Mouse (Mus musculus) lung, postnatal 0 days (tissue): Measurements from ENCODE around the gene Sbno2. TPM values are rescaled to one million over a fixed set of nuclear protein-coding genes. Genes with fewer than 3 reads are reported as not detected.
"Not testable (repeated sequence)": the region's sequence is repeated elsewhere in the genome, so short reads cannot be mapped to it uniquely, and the experiment has no call there.

Source experiments
- ATAC-seq: fragments of 200-750 bp; cut with Nextera tagmentation; 2 replicates; pipeline ENCODE4 v1.8.0; 2017; ENCODE audit warnings: moderate library complexity
- DNase-seq: peaks from one replicate; pipeline ENCODE4 v3.0.0-alpha.2; 2016; ENCODE audit warnings: low spot score
- H3K27ac ChIP-seq: fragments of 300-500 bp; sonication (generic); 2 replicates; pipeline ENCODE4 v1.5.1; 2014; ENCODE audit warnings: antibody characterized with exemption, mild to moderate bottlenecking, low read length, mixed read lengths
- H3K27me3 ChIP-seq: fragments of 300-500 bp; sonication (generic); replicated peaks from 2 replicates; pipeline ENCODE4 v1.6.1; 2014; ENCODE audit warnings: low read length, mixed read lengths; ENCODE audit not compliant: insufficient read depth
- H3K36me3 ChIP-seq: fragments of 300-500 bp; sonication (generic); 2 replicates; pipeline ENCODE4 v1.6.1; 2014; ENCODE audit warnings: low read length, mixed read lengths; ENCODE audit not compliant: insufficient read depth
- H3K4me1 ChIP-seq: fragments of 300-500 bp; sonication (generic); 2 replicates; pipeline ENCODE4 v1.6.1; 2014; ENCODE audit warnings: antibody characterized with exemption, low read depth, low read length, mixed read lengths; ENCODE audit not compliant: insufficient read depth
- H3K4me2 ChIP-seq: fragments of 300-500 bp; sonication (generic); replicated peaks from 2 replicates; pipeline ENCODE4 v1.6.1; 2014; ENCODE audit warnings: low read depth, mild to moderate bottlenecking, low read length, moderate library complexity, mixed read lengths
- H3K4me3 ChIP-seq: fragments of 300-500 bp; sonication (generic); 2 replicates; pipeline ENCODE4 v1.5.1; 2014; ENCODE audit warnings: low read depth, low read length
- H3K9ac ChIP-seq: fragments of 300-500 bp; sonication (generic); replicated peaks from 2 replicates; pipeline ENCODE4 v1.6.1; 2014; ENCODE audit warnings: low read depth, mild to moderate bottlenecking
- H3K9me3 ChIP-seq: fragments of 300-500 bp; sonication (generic); 2 replicates; pipeline ENCODE4 v1.6.1; 2016; ENCODE audit warnings: low read length, mixed read lengths
- CTCF ChIP-seq: IDR thresholded peaks from 2 replicates; pipeline ENCODE4 v1.5.1; 2016; ENCODE audit warnings: antibody characterized with exemption, mild to moderate bottlenecking
- EP300 ChIP-seq: IDR thresholded peaks from 2 replicates; pipeline ENCODE4 v1.6.1; 2016; ENCODE audit warnings: antibody characterized with exemption, mild to moderate bottlenecking, control low read depth
- WGBS: fragments of 180-500 bp; shearing (Covaris S2); extraction: QIAGEN DNeasy Blood & Tissue Kit; methylation state at CpG from one replicate; pipeline ENCODE4 v1.1.7; 2014; 5-methylcytosine and 5-hydroxymethylcytosine counted together
- polyA plus RNA-seq: library from polyadenylated mRNA; unstranded; fragments of >200 nt; fragmentation: Nextera tagmentation; extraction: Ambion mirVana; gene quantifications from 2 replicates; pipeline ENCODE4 v1.2.1, GENCODE M21; 2015

The Sbno2 gene
- polyA plus RNA-seq, 1 experiment from 2014 or later, result 17.5 TPM

DNA sequence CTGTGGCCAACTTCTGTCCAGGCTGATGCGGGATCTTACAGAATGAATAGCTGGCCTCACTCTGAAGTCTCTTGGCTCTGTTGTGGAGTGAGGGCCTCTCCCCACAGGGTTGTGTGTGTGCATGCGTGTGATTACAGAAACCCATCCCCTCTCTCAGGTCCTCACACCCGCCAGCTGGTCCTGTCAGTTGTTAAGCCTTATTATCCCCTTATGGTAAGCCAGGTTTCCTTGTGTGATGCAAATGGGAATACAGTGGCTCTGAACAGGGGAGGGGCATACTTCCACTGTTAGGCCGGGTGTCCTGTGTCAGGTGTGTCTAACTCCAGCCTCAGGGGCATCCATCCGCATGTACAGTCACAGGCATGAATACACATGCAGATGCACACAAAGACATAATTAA, 59.6 kb downstream of the Sbno2 start:
- ATAC-seq (no peak), DNase-seq (no peak)
- H3K36me3 ChIP-seq, result no peaks in the 10 kb centered on the region
- TF ChIP-seq EP300 (no peak), CTCF (no peak)
- H3K27me3 ChIP-seq, result no peaks in the 10 kb centered on the region
- no peak overlapping the region for H3K9ac ChIP-seq
- no peak overlapping the region for H3K27ac ChIP-seq
- no peaks in the 10 kb centered on the region for H3K9me3 ChIP-seq
- H3K4me2 ChIP-seq, result no peak overlapping the region
- peaks cover 8% of the 10 kb centered on the region; the same call in 1 of the 2 replicates for H3K4me1 ChIP-seq
- H3K4me3 ChIP-seq, result no peak overlapping the region
- WGBS, result 87% methylated on average over 5 of the region's 5 CpGs

DNA sequence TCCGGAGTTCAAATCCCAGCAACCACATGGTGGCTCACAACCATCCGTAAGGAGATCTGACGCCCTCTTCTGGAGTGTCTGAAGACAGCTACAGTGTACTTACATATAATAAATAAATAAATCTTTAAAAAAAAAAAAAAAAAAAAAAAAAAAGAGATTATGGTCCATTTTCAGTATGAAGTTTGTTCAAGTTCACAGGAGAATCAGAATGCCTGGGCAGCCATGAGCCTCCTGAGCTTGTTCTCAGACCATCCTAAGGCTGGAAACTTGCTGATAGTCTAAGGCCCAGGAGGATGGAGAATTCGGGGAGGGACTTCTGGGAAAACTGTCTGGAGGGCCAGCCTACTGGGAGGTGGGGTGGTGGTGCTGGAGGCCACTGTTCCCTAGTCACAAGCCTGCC, 60.0 kb downstream of the Sbno2 start:
- H3K27ac ChIP-seq, H3K4me1 ChIP-seq, DNase-seq, H3K4me2 ChIP-seq, H3K9me3 ChIP-seq, H3K36me3 ChIP-seq, H3K4me3 ChIP-seq, ATAC-seq, H3K27me3 ChIP-seq, H3K9ac ChIP-seq: not testable (repeated sequence)
- WGBS, result 81% methylated on average over 2 of the region's 4 CpGs

- no peaks in the 10 kb centered on the region for H3K36me3 ChIP-seq
- H3K4me2 ChIP-seq, result no peak overlapping the region
- TF ChIP-seq CTCF (no peak), EP300 (no peak)
- no peak overlapping the region for H3K4me3 ChIP-seq
- DNase-seq (no peak), ATAC-seq (no peak)
- no peak overlapping the region for H3K9ac ChIP-seq
- H3K27me3 ChIP-seq, result no peaks in the 10 kb centered on the region
- H3K9me3 ChIP-seq, result no peaks in the 10 kb centered on the region
- no peaks in the 10 kb centered on the region; the same call in 1 of the 2 replicates for H3K4me1 ChIP-seq
- 60% methylated on average over 4 of the region's 4 CpGs for WGBS
- no peak overlapping the region for H3K27ac ChIP-seq
Observed at GRCm38 (mm10) chr10:80044087-80044486, 61.3 kb downstream of the Sbno2 start.

DNA sequence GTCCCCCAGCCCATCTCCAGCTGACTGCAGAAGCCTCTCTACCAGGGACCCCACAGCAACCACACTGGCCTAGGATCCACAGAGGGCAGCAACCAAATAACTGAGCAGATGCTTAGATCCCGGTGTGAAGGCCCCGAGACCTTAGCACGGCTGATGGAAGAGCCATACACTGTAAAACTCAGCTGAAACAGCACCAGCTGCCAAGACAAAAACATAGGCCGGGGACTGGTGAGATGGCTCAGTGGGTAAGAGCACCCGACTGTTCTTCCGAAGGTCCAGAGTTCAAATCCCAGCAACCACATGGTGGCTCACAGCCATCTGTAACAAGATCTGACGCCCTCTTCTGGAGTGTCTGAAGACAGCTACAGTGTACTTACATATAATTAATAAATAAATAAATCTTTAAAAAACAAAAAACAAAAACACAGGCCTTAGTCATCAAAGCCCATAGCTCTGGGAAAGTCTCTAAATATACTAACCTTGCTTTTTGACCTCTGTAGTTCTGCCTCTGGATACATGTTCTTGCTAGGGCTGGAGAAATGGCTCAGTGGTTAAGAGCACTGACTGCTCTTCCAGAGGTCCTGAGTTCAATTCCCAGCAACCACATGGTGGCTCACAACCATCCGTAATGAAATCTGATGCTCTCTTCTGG, 63.8 kb downstream of the Sbno2 start:
- not testable (repeated sequence) for H3K9ac ChIP-seq, ATAC-seq, H3K36me3 ChIP-seq, H3K4me1 ChIP-seq, DNase-seq, H3K9me3 ChIP-seq, H3K4me3 ChIP-seq, H3K27me3 ChIP-seq, H3K27ac ChIP-seq, H3K4me2 ChIP-seq
- 86% methylated on average over 8 of the region's 8 CpGs for WGBS

GRCm38 (mm10) chr10:80039559-80039979, 65.8 kb downstream of the Sbno2 start, which contains the start of gene Polr2e:
Polr2e (minus strand) TSS chr10:80039795.
- peak within 1 kb of the TSS; percentile 88 for H3K4me2 ChIP-seq
- H3K9ac ChIP-seq, result peak within 1 kb of the TSS; percentile 73
- WGBS, result under 1% methylated on average over 36 of the region's 40 CpGs
- TF ChIP-seq EP300 (peak; percentile 89), CTCF (peak; percentile 20; the same call in 1 of the 2 replicates)
- peak within 1 kb of the TSS; percentile 73 for H3K27ac ChIP-seq
- DNase-seq, result peak; percentile 98
- no peaks in the 10 kb centered on the region for H3K9me3 ChIP-seq
- H3K4me1 ChIP-seq, result peaks cover 11% of the 10 kb centered on the region; the same call in 1 of the 2 replicates
- 0 out of 2 replicates have a peak, but pooled peaks cover 7% of the 10 kb centered on the region for H3K36me3 ChIP-seq
- no peaks in the 10 kb centered on the region for H3K27me3 ChIP-seq
- peak within 1 kb of the TSS; percentile 70 for H3K4me3 ChIP-seq
- ATAC-seq, result peak; percentile 95

DNA sequence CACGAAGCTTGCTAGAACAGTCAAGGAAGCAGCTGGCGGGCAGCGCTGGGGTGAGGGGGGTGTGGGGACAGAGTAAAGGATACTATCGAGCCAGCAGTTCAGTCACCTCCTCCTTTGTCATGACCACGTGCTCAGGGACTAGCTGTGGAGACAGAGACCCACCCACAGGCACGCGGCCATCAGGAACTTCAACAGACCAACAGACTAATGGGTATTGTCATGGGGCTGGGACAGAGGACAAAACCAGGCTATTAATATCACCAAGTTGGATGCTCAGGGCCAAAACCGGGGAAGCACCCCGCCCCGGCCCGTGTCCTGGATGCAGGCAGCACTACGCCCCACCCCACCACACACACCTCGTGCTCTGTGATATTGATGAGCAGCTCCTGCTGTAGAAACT, 68.5 kb downstream of the Sbno2 start:
- Histone ChIP-seq H3K36me3 (0 out of 2 replicates have a peak, but pooled peaks cover 7% of the 10 kb centered on the region), H3K27me3 (no peaks in the 10 kb centered on the region), H3K4me1 (peaks cover 34% of the 10 kb centered on the region), H3K9me3 (no peaks in the 10 kb centered on the region), H3K4me2 (no peak overlapping the region), H3K9ac (no peak overlapping the region), H3K27ac (peak overlapping the region; percentile 59), H3K4me3 (no peak overlapping the region)
- ATAC-seq (no peak), DNase-seq (no peak)
- no peak for TF ChIP-seq EP300
- no peak for TF ChIP-seq CTCF
- 86% methylated on average over 13 of the region's 13 CpGs for WGBS
